Mouse (Mus musculus): Measurements from ENCODE around the gene Rab33a.
A peak's percentile ranks its signal among the peaks of the same experiment; 100 is the strongest.

Gene Rab33a

DNA sequence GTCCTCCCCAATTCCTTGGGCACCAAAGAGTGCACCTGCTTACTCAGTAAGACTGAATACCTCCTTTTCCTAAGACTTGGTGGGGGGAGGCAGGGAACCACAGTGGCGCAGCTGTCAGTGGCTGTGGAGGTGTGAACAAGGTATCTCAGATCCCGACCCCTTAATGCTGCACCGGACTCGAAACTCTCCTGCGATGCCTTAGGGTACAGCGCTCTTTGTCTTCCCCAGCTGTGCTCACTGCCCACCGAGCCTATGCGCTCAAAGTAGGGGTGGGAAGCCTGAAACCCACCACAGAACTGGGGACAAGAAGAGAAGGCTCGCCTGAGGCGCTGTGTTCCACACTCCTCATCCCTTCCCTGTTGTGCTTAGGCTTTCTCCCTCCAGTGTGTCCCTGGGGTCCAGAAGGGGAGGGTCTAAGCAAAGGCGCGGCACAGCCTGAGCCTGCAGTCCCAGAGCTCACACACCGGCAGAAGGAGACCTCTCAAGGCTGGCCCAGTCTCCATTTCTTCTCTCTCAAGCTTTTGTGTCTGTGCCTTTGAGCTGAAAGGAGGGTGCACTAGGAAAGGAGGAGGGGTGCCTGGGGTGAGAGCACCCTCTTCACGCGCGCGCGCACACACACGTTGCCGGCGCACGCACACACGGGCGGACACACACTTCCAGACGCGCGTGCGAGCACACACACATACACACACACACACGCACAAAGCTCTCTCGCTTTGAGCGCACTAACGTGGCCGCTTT, at the start of gene Rab33a:
Gene Rab33a, plus strand, starts transcription at position 478 of the 741 bp plus-strand sequence.
- peak; percentile 47 for DNase-seq

DNA sequence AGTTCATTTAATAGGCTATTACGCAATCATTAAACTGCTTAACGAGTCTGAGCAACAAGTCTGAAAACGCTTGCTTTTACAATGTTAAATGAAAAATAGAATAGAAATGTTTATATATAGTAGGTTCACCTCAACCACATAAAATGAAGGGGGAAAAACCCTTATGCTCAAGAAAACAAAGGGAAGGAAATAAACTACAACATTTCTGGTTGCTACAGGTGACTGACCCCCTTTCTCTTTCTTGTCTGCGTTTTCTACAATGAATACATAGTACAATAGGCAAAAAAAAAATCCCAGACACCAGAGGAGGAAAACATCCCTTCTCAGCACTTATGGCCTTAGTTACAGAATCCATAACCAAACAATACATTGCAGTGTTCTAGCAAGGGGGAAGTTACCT, 38.0 kb upstream of the Rab33a start:
- no peak for DNase-seq

- DNase-seq, result no peak
Measured at GRCm38 (mm10) chrX:48481687-48482086, 37.4 kb upstream of the Rab33a start.

DNA sequence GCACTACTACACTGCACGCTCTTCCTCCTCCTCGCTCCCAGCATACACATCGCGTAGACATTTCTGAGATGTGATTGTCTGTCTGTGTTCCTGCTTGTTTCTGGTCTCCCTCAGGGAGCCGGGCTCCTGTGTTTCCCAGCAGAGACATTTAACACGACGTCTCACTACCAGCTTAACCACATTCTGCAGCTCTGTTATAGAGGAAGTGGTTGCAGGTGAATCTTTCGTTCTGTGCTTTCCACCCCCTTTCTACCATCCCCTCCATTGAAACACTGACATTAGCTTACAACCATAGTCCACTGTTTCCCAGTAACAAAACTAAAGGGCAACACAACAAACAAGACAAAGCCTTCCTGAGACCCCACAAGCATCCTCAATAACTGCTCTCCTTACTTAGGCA, 25.3 kb upstream of the Rab33a start:
- DNase-seq, result no peak

DNA sequence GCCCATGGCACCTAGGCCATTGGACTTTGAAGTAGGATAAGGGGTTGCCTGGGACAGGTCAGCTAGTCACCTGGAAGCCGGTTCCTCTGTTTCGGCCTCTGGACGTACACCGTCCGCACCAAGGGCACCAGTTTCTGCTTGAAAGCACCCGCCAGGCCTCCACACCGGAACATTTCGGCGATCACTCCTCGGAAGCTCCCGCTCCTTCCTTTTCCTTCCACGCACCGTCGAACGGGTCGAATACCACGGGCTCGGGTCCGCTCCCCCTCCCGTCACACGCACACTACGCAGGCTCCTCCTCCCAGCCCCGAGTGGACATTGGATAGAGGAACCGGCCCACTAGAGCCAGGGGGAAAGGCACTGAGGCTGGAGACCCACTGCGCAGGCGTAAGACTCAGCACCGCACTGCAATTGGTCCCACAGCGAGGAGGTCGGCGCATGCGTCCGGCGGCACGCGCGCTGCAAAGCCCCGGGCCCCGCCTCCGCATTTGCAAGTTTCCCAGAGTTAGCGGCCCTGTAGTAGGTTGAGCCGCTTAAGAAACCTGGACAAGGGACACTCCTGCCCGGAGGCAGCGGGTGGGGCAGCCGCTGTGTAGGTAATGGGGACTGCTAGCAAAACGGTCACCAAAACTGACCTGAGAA, 5.8 kb upstream of the Rab33a start, which contains the start of gene Aifm1:
Gene Aifm1, minus strand, starts transcription at position 398 of the 642 bp plus-strand sequence.
- DNase-seq, result peak; percentile 84

DNA sequence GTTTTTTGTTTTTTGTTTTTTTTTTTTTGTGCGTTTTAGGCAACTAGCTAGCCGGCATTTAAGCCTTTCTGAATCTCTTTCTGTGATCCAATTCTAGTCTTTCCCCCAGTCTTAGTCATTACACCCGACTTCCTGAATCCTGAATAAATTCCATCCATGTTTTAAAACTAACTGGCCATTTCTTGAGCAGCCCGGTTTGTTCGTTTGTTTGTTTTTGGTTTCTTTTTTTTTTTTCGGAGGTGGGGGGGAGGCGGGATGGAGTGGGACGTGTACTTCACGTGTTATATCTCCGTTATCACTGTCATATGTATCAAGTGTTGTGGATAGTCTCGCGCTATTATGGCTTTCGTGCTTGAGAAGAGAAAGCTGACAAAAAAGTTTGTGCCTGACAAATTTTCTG, 5.3 kb upstream of the Rab33a start:
- DNase-seq, result no peak

- no peak for DNase-seq
Measured at GRCm38 (mm10) chrX:48518211-48518807, 776 bp upstream of the Rab33a start.

DNA sequence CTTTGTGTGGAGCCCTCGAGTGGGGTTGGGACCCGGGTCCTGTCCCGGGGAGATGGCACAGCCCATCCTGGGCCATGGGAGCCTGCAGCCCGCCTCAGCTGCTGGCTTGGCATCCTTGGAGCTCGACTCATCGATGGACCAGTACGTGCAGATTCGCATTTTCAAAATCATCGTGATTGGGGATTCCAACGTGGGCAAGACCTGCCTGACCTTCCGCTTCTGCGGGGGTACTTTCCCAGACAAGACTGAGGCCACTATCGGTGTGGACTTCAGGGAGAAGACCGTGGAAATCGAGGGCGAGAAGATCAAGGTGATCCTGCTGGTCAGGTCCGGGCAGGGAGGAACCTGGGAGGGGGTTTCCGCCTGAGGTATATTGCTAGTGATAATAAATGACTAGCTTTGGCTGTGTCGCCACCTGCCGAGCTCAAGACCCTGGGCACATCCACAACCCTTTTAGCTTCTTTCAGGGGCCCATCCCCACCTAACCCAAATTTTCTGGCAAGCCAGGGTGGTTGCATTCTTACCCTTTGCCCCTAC, 532 bp downstream of the Rab33a start:
- no peak for DNase-seq

- DNase-seq, result no peak
Measured at GRCm38 (mm10) chrX:48521651-48522050, 2.6 kb downstream of the Rab33a start.

DNA sequence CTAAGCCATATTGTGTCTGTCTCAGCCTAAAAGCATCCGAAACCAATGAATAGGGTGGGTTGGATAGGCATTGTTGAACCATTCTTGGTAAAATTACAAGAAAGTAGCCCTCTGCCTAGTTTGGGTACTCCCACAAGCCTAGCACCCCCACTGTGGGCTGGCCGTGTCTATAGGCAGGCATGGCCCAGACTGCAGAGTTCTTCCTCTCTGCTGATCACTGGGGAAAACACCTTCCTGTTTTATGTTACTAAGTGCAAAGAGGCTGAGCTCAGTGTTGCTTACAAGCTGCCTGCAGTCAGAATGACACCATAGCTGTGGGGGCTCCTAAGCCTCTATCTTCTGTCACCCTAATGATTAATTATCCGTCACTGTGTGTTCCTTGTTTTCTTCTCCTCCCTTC, 4.4 kb downstream of the Rab33a start:
- DNase-seq, result no peak

GRCm38 (mm10) chrX:48525332-48525731, 6.2 kb downstream of the Rab33a start:
- DNase-seq, result no peak

DNA sequence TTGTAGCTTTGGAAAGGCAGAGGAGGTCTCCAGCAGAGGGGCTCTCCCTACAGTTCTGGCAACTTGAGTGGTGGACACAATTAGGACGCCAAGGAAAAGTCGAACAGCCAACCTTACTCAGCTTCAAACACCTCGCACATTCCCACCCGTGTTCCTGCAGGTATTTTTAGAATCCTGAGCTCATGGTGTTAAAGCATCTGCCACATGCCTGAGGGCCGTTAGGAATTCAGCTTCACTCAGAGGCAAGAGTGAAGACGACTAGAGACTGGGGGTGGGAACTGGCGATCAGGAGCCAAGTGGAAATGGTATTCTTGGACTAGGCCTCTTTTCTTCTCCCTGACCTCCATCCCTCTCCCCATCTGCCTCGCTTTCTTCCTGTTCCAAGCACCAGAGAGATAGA, 6.8 kb downstream of the Rab33a start:
- no peak for DNase-seq

DNA sequence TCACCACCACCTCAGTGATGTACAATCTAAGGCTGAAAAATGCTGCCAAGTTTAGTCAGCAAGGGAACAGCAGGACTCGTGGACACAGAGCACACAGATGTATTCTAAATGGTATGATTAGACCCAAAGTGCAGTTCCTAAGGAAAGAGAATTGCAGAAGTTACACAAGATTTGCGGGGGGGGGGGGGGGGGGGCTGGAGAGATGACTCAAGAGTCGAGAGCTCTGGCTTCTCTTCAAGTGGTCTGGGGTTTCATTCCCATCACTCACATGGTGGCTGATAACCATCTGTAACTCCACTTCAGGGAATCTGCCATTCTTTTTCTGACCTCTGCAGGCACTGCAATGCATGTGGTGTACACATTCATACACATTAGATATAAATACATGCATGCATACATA, 7.3 kb downstream of the Rab33a start:
- no peak for DNase-seq

DNA sequence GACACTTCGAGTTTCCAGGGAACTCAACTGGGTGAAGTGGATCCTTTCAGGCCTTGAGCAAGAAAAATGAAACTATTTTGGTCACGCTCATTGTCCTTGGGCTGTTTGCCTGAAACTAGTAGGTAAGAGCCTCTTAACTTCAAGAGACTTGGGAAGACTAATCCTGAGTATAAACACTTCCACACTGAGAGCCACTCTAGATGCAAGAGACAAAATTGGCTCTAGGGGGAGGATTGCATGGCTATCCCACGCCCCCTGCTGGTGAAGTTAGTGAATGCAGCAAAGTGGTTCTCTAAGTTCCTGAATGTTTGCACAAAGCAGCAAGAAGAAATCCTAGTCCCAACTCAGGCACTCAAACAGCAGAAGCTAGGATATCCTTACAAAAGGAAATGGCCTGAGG, 13.1 kb downstream of the Rab33a start:
- DNase-seq, result peak; percentile 73

Data from cerebellum, adult 8-10 months (tissue).